Mouse (Mus musculus) testis, adult 2 months (tissue): Measurements from ENCODE around the gene Acot3. TPM values are rescaled to one million over a fixed set of nuclear protein-coding genes. Genes with fewer than 3 reads are reported as not detected.
"Not testable (repeated sequence)": the region's sequence is repeated elsewhere in the genome, so short reads cannot be mapped to it uniquely, and the experiment has no call there.

Source experiments
- H3K27ac ChIP-seq: fragments of 200-500 bp; 2 replicates; pipeline ENCODE4 v1.5.1; 2012; ENCODE audit warnings: low read depth, low read length; ENCODE audit not compliant: control insufficient read depth, insufficient read depth
- H3K27me3 ChIP-seq: fragments of 200-500 bp; 2 replicates; pipeline ENCODE4 v1.6.1; 2012; ENCODE audit warnings: mild to moderate bottlenecking, low read length, moderate library complexity; ENCODE audit not compliant: control insufficient read depth, insufficient read depth
- H3K36me3 ChIP-seq: fragments of 200-500 bp; 2 replicates; pipeline ENCODE4 v1.6.1; 2012; ENCODE audit warnings: mild to moderate bottlenecking, low read length; ENCODE audit not compliant: control insufficient read depth, insufficient read depth
- H3K4me1 ChIP-seq: fragments of 200-500 bp; 2 replicates; pipeline ENCODE4 v1.6.1; 2012; ENCODE audit warnings: low read length; ENCODE audit not compliant: control insufficient read depth, insufficient read depth
- H3K4me3 ChIP-seq: fragments of 200-500 bp; 2 replicates; pipeline ENCODE4 v1.5.1; 2012; ENCODE audit warnings: low read depth, mild to moderate bottlenecking, low read length, moderate library complexity, mixed read lengths; ENCODE audit not compliant: control insufficient read depth
- CTCF ChIP-seq: fragments of 200-500 bp; IDR thresholded peaks from 2 replicates; pipeline ENCODE4 v1.5.1; 2012; ENCODE audit warnings: low read depth, mild to moderate bottlenecking, inconsistent platforms, low read length, moderate library complexity; ENCODE audit not compliant: control insufficient read depth, insufficient read depth, insufficient replicate concordance
- POLR2A ChIP-seq: fragments of 200-500 bp; IDR thresholded peaks from 2 replicates; pipeline ENCODE4 v1.6.1; 2012; ENCODE audit warnings: low read depth, mild to moderate bottlenecking, inconsistent platforms, low read length, moderate library complexity; ENCODE audit not compliant: control insufficient read depth
- polyA plus RNA-seq: library from polyadenylated mRNA; depleted of rRNA; stranded (reverse); fragments of >200 nt; gene quantifications from 2 replicates; pipeline ENCODE4 v1.2.3, GENCODE M21; 2012

Gene Acot3
- polyA plus RNA-seq, 1 experiment: not detected

GRCm38 (mm10) chr12:84077371-84077990 is 25.5 kb downstream of the Acot3 start:
- no peak for TF ChIP-seq CTCF
- no peak for TF ChIP-seq POLR2A
- Histone ChIP-seq H3K4me1 (no peaks in the 10 kb centered on the region), H3K27ac (no peak overlapping the region), H3K27me3 (no peaks in the 10 kb centered on the region), H3K36me3 (no peaks in the 10 kb centered on the region), H3K4me3 (no peak overlapping the region)

DNA sequence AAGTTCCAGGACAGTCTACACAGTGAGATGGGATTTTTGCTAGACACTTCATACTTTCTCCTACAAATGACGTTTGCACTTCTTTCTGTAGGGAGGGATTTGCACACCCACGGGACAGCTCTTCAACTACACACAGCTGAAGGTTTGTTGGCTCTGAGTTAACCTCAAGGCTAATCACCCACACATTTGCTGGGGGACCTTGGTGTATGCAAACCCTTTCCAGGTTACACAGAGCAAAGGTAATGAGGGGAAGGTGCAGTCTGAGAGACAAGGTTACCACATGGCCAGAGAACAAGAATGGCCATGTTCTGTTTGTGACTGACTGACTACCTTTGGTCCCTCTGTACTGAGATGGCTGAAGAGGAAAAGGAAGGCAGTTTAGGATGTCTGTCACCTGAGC is 31.9 kb downstream of the Acot3 start:
- TF ChIP-seq CTCF (no peak), POLR2A (no peak)
- Histone ChIP-seq H3K4me3 (no peak overlapping the region), H3K27me3 (no peaks in the 10 kb centered on the region), H3K4me1 (no peaks in the 10 kb centered on the region), H3K27ac (peak overlapping the region; percentile 28; the same call in 1 of the 2 replicates), H3K36me3 (no peaks in the 10 kb centered on the region)

GRCm38 (mm10) chr12:84084581-84084980 is 32.6 kb downstream of the Acot3 start:
- H3K36me3 ChIP-seq: no peaks in the 10 kb centered on the region
- no peak overlapping the region for H3K27ac ChIP-seq
- H3K4me3 ChIP-seq: no peak overlapping the region
- TF ChIP-seq CTCF (no peak), POLR2A (no peak)
- no peaks in the 10 kb centered on the region for H3K27me3 ChIP-seq
- no peaks in the 10 kb centered on the region for H3K4me1 ChIP-seq

- H3K36me3 ChIP-seq, H3K27ac ChIP-seq, H3K4me1 ChIP-seq, H3K4me3 ChIP-seq, H3K27me3 ChIP-seq: not testable (repeated sequence)
Measured at GRCm38 (mm10) chr12:84094666-84095065, 42.7 kb downstream of the Acot3 start.

- no peak for TF ChIP-seq POLR2A
- no peak for TF ChIP-seq CTCF
- Histone ChIP-seq H3K27ac (no peak overlapping the region), H3K4me1 (no peaks in the 10 kb centered on the region), H3K27me3 (no peaks in the 10 kb centered on the region), H3K4me3 (no peak overlapping the region), H3K36me3 (no peaks in the 10 kb centered on the region)
Measured at GRCm38 (mm10) chr12:84099605-84100004, 47.7 kb downstream of the Acot3 start.

GRCm38 (mm10) chr12:84100071-84100470 is 48.1 kb downstream of the Acot3 start:
- no peaks in the 10 kb centered on the region for H3K27me3 ChIP-seq
- TF ChIP-seq POLR2A (no peak), CTCF (no peak)
- H3K4me1 ChIP-seq: no peaks in the 10 kb centered on the region
- H3K27ac ChIP-seq: no peak overlapping the region
- no peak overlapping the region for H3K4me3 ChIP-seq
- no peaks in the 10 kb centered on the region for H3K36me3 ChIP-seq

DNA sequence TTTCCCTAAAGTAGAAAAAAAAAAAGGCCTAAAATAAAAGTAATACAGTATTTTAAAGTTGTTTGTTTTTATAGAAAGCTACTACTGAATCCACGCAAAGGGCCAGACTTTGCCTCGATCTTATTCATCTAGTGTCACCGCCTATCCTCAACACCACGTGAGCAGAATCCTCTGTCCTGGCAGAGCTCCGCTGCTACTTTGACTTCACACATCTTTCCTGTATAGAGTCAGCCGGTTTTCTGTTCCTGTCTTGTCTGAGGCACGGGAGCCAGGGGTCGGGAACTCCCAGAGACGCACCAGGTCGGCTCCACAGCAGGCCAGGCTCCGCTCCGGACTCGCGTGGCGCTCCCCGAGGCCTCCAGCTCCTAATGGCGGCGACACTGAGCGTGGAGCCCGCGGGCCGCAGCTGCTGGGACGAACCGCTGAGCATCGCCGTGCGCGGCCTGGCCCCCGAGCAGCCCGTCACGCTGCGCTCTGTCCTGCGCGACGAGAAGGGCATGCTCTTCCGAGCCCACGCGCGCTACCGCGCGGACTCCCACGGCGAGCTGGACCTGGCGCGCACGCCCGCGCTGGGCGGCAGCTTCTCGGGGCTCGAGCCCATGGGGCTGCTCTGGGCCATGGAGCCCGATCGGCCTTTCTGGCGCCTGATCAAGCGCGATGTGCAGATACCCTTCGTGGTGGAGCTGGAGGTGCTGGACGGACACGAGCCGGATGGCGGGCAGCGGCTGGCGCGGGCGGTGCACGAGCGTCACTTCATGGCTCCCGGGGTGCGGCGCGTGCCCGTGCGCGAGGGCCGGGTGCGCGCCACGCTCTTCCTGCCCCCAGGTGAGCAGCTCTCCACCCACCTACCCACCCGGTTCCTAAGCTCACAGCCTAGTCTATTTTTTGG is 48.9 kb downstream of the Acot3 start, which contains the start of gene Acot6:
Gene Acot6 (plus strand): TSS at position 51 of the 889 bp plus-strand sequence.
- peak within 1 kb of the TSS; percentile 73 for H3K4me3 ChIP-seq
- H3K36me3 ChIP-seq, H3K4me1 ChIP-seq, H3K27ac ChIP-seq, H3K27me3 ChIP-seq: not testable (repeated sequence)

- no peaks in the 10 kb centered on the region for H3K36me3 ChIP-seq
- H3K27me3 ChIP-seq: no peaks in the 10 kb centered on the region
- no peak for TF ChIP-seq POLR2A
- no peak for TF ChIP-seq CTCF
- no peak overlapping the region for H3K27ac ChIP-seq
- no peaks in the 10 kb centered on the region for H3K4me1 ChIP-seq
- peak overlapping the region; percentile 73 for H3K4me3 ChIP-seq
Measured at GRCm38 (mm10) chr12:84101493-84101845, 49.5 kb downstream of the Acot3 start.
